Mouse (Mus musculus) right cerebral cortex, postnatal 25 days (tissue): ENCODE results near the gene Ano1.
A peak's percentile ranks its signal among the peaks of the same experiment; 100 is the strongest.

Experiments
- DNase-seq: peaks from one replicate; pipeline ENCODE4 v3.0.0; 2022

Gene Ano1

GRCm38 (mm10) chr7:144751833-144752232 lies at the start of gene Ano1:
Gene Ano1 (minus strand): TSS chr7:144751974.
- no peak for DNase-seq

- peak; percentile 19 for DNase-seq
Observed at GRCm38 (mm10) chr7:144798471-144798870, 46.7 kb upstream of the Ano1 start.

GRCm38 (mm10) chr7:144796986-144797735 lies 45.4 kb upstream of the Ano1 start:
- no peak for DNase-seq

GRCm38 (mm10) chr7:144795976-144796474 lies 44.3 kb upstream of the Ano1 start:
- DNase-seq = no peak

GRCm38 (mm10) chr7:144793296-144793695 lies 41.5 kb upstream of the Ano1 start:
- no peak for DNase-seq

GRCm38 (mm10) chr7:144791426-144791825 lies 39.7 kb upstream of the Ano1 start:
- no peak for DNase-seq

- DNase-seq = no peak
Observed at GRCm38 (mm10) chr7:144789601-144790556, 38.1 kb upstream of the Ano1 start.

- DNase-seq = no peak
Observed at GRCm38 (mm10) chr7:144788631-144789030, 36.9 kb upstream of the Ano1 start.

GRCm38 (mm10) chr7:144787501-144787900 lies 35.7 kb upstream of the Ano1 start:
- no peak for DNase-seq

- no peak for DNase-seq
Observed at GRCm38 (mm10) chr7:144786571-144786970, 34.8 kb upstream of the Ano1 start.

GRCm38 (mm10) chr7:144784176-144784575 lies 32.4 kb upstream of the Ano1 start:
- DNase-seq = no peak

- no peak for DNase-seq
Observed at GRCm38 (mm10) chr7:144782402-144782801, 30.6 kb upstream of the Ano1 start.

- DNase-seq = no peak
Observed at GRCm38 (mm10) chr7:144781337-144781736, 29.6 kb upstream of the Ano1 start.

- no peak for DNase-seq
Observed at GRCm38 (mm10) chr7:144780190-144780589, 28.4 kb upstream of the Ano1 start.

GRCm38 (mm10) chr7:144779691-144780090 lies 27.9 kb upstream of the Ano1 start:
- DNase-seq = no peak

- no peak for DNase-seq
Observed at GRCm38 (mm10) chr7:144777805-144778204, 26.0 kb upstream of the Ano1 start.

- DNase-seq = peak; percentile 73
Observed at GRCm38 (mm10) chr7:144775804-144776447, 24.2 kb upstream of the Ano1 start.

- no peak for DNase-seq
Observed at GRCm38 (mm10) chr7:144775214-144775613, 23.4 kb upstream of the Ano1 start.

GRCm38 (mm10) chr7:144774283-144774682 lies 22.5 kb upstream of the Ano1 start:
- DNase-seq = no peak

GRCm38 (mm10) chr7:144770116-144770515 lies 18.3 kb upstream of the Ano1 start:
- no peak for DNase-seq

GRCm38 (mm10) chr7:144769434-144770080 lies 17.8 kb upstream of the Ano1 start:
- DNase-seq = no peak

- no peak for DNase-seq
Observed at GRCm38 (mm10) chr7:144768845-144769244, 17.1 kb upstream of the Ano1 start.
